Mouse (Mus musculus) cerebellum, adult 2 months (tissue): ENCODE data around the gene Nipsnap3b.

Source experiments
- CTCF ChIP-seq: fragments of 200-500 bp; IDR thresholded peaks from 2 replicates; pipeline ENCODE4 v1.5.1; 2011; ENCODE audit warnings: low read depth, mild to moderate bottlenecking, control low read depth, low read length, moderate library complexity, borderline replicate concordance; ENCODE audit not compliant: insufficient read depth
- POLR2A ChIP-seq: fragments of 200-500 bp; IDR thresholded peaks from 2 replicates; pipeline ENCODE4 v1.6.1; 2011; ENCODE audit warnings: low read length, control low read depth, borderline replicate concordance; ENCODE audit not compliant: insufficient read depth

DNA sequence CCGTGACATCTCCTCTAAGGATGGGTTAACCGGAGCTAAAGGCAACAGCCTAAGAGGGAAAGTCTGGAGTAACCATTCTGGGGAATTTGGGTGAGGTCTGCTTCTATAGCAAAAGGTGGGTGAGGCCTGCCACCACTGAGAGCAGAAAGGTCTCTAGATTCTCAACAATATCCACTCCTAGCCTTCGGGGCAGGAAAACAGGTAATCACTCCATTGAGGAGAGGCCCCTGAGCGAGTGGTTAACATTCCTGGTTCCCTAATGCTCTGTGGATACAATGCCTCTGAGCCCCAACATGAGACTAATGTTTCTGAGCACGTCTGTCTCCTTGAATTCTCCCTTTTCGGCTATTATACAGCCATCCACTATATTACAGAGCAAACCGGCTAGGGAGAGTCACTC lies 2.7 kb downstream of the Nipsnap3b start:
- no peak for TF ChIP-seq POLR2A
- no peak for TF ChIP-seq CTCF
